Mouse (Mus musculus) small intestine, adult 2 months (tissue): Measurements from ENCODE around the gene Qsox1.

Experiments used
- CTCF ChIP-seq: fragments of 200-500 bp; IDR thresholded peaks from 2 replicates; pipeline ENCODE4 v1.5.1; 2012; ENCODE audit warnings: low read depth, mild to moderate bottlenecking, control low read depth, inconsistent platforms, low read length, moderate library complexity, mixed read lengths; ENCODE audit not compliant: insufficient replicate concordance, insufficient read length; ENCODE audit errors: extremely low read depth
- POLR2A ChIP-seq: fragments of 200-500 bp; IDR thresholded peaks from 2 replicates; pipeline ENCODE4 v1.6.1; 2012; ENCODE audit warnings: low read depth, mild to moderate bottlenecking, control low read depth, inconsistent platforms, low read length, moderate library complexity

DNA sequence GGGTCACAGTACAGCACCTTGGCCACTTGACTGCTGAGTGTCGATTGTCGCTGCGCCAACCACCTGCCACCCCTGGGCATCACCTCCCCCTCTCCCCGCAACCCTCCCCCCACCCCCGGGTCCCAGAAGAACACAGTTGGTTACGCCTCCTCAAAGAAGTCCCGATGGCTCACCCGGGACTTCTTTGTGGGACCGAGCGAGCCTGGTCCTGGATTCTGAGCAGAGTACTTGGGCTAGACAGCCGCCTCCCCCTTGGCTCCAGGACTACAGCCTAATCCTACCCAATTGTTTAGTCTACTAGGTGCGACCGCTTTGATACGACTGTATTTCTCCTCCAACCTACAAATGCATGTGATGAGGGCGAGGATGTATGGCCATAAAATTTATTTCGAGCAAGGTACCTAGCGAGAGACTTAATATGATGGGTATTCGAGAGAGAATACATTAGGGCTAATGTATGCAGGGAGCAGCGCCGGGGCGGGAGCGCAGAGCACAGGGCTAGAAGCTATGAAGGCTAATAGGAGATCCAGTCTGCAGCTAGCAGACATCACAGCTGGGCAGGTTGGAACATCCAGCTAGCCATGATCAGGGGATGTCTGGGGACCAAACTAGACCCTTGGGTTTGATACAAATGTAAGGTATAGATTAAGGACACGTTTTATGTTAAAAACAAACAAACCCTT is 83.4 kb downstream of the Qsox1 start:
- TF ChIP-seq CTCF (no peak), POLR2A (no peak)
